Mouse (Mus musculus) mature B cell (primary cell): ENCODE measurements around the gene Tpbgl.

Experiments used
- in situ Hi-C: fragments of 300-500 bp; cut with MboI; formaldehyde crosslinking; loops from 2 replicates; pipeline ENCODE4 v1.14.3; 2019

Gene Tpbgl

DNA sequence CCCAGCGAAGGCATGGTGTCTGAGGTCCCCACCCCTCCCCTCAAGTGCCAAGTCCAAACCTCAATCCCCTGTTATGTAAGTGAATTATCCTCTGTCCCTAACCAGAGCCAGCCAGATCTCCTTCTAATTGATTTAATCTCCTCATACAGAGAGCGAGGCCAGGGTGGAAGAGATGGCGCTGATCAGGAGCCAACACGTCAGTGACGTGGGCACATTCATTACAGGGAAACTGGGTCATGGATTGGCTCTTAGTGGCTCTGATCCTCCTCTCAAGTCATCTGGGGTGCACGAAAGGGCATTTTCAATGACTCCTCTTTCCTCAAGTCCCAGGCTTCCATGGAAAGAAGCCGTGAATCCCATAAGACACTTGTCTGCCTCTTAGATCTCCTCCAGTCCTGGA lies 17.8 kb upstream of the Tpbgl start:
- in situ Hi-C loops = no loop called here

DNA sequence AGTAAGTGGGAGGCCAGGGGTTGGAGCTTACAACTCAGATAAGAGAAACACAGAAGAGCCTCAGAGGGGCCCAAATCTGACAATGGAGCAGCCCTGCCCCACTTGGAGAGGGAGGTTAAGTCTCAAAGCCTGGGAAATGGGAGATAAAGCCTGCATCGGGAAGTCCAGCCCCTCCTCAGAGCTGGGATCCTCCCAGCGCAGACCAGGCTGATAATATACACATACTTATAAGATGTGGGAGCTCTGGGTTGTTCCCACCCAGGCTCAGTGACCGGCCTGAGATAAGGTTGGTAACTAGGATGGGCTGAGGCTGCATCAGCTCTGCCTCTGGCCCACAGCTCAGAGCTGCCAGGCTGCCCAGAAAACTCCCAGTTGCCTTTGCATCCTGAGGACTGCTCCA lies 15.2 kb upstream of the Tpbgl start:
- in situ Hi-C loops = no loop called here

DNA sequence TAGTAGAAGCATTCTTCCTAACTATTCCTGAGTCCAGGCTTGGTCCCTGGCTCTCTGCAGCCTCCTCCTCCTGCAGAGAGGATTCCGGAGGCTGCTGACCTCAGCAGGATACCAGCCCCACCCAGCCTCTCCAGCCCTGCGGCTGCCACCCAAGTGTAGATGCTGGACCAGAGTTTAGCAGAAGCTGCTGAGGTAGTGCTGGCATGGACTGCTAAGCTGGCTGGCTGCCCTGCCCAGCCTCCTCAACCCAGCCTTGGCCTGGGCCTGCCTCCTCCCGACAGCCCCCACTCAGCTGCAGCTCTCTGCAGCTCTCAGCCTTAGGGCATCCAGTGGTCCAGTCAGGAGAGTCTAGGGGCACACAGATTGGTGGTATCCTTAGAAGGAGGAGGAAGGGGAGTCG lies 14.3 kb upstream of the Tpbgl start:
- in situ Hi-C loops = no loop called here

DNA sequence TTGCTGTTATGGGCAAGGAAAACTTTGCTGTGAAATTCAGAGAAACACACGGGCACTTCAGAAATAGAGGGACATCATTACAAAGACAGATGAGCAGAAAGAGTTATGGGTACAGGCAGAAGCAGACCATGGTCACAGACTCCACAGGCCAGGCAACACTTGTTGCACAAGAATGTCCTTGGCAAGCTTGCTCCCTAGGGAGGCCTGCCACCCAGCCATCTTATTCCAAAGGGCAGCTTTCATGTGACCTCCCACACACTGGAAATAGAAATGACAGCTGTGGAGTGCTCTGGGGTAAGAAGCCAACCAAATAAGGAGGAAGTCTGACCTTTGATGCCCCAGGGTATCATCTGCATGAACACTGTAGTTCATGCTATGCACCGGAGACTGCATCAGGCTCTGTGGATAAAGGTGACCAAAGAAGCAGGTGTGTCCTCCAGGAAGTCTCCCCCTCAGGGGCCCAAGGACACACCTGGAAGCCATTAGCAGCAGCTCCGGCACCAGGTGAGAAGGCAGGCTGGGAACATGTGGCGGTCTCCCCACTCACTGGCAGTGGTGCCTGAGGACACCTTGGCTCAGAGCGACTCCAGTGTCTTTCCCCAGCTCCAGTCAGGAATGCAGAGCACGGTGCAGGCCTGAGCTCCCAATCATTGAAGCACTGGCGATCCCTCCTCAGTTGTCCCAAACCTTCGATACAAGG lies 7.2 kb upstream of the Tpbgl start:
- in situ Hi-C loops = no loop called here

DNA sequence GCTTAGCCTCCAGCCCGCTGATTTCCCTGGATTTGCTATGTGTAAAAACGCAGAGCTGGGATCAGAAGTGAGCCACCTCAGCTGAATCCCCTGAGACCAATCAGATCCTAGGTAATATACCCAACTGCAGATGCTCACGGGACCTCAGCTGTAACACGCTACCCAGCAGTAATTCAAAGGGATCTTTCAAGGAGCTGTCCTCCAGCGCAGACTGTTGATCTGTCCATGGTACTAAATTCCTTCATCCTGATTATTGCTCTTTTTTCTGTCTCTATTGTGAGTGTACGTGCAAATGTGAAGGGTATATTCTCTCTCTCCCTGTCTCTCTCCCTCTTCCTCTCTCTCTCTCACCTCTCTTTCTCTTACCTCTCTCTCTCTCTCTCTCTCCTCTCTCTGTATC lies 5.4 kb upstream of the Tpbgl start:
- in situ Hi-C loops = no loop called here

DNA sequence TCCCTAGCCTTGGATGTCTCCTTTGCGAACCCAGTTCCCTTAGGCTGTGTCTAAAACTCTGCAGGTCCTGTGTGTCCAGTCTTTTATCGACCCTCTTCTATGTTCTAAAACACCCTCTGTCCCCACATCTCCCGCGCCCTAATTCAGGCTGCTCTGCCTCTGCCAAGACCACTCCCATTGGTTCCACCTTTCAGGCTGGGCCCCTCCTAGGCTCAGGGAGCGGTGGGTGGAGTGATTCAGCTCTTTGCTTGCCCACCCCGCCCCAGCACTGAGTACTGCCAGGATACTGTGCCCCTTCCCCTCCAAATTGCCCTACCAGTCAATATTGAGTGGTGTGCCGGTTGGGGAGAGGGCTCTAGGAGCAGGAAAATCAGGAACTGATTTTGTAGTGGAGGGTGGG lies 463 bp upstream of the Tpbgl start:
- in situ Hi-C loops = no loop called here

DNA sequence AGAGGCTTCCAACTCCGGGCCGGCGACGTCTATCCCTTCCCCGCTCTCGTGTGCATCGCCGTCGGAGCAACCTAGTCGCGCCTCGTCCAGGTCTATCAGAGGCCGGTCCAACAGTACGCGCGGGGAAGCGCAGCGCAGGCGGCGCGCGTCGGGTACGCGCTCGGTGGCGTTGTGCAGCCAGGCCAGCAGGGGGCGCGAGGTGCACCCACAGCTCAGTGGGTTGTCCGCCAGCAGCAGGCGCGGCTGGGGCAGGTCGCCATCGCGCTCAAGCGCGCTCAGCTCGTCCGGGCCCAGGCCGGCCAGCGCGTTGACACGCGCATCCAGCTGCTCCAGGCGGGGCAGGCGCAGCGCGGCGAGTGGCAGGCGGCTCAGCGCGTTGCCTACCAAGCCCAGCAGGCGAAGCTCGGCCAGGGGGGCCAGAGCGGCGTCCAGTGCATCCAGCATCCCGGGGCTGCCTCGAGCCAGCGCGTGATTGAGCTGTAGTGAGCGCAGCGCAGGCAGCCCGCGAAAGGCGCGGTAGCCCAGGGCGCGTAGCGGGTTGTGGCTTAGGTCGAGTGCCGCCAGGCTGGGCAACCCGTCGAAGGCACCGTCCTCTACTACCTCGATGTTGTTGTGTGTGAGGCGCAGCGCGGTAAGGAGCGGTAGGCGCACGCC lies 1.1 kb downstream of the Tpbgl start:
- in situ Hi-C loops = no loop called here

DNA sequence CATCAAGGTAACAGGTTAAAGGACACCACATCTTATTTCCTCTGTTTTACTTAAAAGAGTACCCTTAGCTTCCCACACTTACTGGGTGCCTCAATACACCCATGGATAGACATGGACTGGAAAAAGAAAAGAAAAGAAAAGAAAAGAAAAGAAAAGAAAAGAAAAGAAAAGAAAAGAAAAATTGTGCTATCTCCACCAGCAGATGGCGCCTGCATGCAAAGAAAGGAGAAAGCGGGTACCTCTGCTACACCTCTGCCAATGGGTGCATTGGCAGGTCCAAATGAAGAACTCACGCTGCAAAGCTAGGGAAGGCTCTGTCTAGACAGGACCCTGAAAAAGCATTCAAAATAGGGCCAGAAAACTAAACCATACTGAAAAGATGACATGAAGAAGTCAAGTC lies 8.0 kb downstream of the Tpbgl start:
- in situ Hi-C loops = no loop called here

DNA sequence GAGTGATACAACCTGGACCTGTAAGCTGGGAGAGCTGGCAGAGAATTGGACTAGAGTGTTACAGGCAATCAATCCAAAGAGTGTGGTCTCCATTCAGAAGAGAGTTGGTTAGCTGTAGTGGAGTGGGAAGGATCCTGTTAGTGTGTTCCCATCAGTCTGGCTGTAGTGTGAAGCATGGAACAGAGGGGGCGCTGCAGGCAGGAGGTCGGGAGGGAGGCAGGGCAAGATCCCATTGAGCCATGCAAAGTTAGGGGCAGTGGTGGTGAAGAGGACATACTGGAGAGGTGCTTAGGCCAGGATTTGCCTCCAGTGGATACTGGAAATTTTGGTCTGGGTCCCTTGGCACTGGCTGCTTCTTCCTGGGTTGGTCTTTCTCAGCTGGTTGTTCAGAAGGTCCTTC lies 8.6 kb downstream of the Tpbgl start:
- in situ Hi-C loops = no loop called here

DNA sequence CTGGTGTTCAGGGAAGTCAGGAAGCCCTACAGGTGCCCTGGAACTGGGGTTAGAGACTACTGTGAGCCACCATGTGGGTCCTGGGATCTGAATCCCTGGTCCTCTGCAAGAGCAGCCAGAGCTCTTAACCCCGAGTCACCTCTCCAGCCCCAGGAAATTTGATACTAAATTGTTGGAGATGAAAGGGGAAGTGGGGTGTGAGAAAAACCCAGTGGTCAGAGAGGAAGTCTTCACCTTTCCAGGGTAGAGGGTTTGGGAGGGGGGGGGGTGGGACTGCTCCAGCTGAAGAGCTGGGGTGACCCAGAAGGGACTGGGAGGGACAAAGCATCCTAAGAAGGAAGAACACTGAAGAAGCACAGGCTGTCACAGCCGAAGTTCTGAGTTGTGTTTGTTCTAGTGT lies 19.3 kb downstream of the Tpbgl start:
- in situ Hi-C loops = no loop called here

DNA sequence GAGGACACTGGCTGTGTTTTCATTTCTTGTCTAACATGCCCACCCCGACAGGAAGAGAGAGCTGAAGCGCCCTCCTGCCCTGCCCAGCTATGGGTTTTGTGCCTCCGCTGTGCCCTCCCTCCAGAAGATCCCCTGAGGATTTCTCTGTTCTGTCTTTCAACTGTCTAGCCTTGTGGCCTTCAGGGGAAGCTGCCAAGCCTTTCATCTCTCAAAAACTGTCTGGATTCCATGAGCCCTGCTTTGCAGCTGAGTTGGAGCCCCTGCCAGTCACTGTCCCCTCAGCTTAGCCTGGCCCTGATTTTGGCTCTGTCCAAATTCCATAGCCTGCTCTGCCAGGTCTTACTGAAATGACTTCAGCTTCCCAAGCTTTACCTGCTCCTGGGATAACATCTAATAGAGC lies 20.1 kb downstream of the Tpbgl start:
- in situ Hi-C loops = no loop called here

DNA sequence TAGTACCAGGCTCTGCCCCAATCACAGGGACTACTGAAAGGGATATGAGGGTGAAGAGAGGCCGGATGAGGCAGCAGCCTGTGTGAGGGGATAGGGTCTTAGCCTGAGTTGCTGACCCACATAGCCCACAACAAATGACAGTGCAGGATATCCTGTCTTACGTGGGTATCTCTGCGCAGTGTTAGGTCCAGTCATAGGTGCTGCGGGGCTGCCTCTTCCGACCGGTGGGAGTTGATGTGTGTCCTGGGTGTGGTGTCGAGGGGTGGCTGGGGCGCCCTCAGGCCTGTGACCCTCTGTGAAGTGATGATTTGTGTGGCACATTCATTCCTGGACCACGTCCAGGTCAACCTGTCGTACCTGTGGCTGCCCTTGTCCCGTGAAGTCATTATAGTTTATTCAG lies 20.6 kb downstream of the Tpbgl start:
- in situ Hi-C loops = no loop called here

DNA sequence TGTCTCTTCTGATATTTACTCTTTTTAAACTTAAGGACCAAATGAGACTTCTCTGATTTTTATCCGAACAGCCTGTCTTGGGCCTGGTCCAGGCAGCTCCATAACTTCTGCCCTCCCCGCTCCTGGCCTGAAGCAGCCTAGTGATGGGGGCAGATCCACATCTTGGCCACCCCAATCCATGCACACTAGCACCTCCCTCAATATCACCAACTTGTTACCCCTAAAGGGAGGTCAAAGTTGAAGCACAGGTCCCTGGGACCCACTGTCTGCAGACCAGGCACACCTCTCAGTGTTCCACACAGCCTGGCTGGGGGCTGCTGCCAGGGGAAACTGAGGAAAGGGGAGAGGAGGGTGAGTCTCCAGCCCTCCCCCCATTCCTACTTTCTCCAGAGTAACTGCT lies 21.8 kb downstream of the Tpbgl start:
- in situ Hi-C loops = no loop called here

DNA sequence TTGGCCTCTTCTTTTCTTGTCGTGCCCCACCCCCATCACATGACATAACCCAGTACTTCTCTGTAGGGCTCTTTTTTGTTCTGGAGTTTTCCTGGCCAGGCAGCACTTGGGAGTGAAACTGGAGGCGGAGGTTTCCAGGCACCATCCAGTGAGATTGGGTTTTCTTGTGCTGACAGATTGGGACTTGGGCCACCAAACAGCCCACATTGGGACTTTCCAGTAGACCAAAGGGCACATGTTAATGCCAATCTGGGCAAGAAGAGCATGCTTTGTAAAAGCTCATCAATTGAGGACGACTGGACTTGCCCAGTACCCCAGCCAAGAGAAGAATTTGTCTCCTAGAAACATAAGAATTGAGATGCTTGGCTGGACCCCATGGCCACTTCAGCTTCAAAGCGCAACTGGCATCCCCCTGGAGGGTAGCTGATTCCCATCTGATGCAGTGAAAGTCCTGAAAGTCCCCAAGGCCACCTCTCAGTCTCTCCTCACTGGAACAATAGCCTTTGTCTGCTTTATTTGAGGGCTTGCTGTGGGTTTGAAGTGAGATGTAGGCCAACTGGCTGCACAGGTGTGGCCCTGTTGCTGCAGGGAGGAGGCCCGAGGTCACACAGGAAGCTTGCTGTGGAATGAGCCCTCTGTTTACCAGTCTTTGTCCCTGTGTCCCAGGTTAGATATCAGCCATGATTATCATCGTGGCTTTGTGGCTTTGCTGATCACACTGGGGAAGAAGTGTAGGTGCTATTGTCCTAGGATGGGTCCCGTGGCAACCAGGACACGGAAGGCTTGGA lies 22.8 kb downstream of the Tpbgl start:
- in situ Hi-C loops = no loop called here

DNA sequence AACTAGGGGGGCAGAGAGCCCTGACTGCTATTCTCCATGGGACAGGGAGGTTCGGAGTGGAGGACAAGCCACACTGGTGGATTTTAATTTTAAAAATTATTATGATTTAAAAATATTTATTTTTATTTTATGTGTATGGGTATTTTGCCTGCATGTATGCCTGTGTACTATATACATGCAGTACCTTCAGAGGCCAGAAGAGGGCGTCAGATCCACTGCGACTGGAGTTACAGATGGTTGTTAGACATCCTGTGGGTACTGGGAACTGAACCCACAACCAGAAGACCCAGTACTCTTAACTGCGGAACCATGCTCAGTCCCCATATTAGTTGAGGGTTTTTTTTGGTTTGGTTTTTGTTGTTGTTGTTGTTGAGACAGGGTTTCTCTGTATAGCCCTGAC lies 28.2 kb downstream of the Tpbgl start:
- in situ Hi-C loops = loop anchor here (10.0 kb wide), 1 partner anchor 104 kb away; no protein-coding TSS in a partner anchor

DNA sequence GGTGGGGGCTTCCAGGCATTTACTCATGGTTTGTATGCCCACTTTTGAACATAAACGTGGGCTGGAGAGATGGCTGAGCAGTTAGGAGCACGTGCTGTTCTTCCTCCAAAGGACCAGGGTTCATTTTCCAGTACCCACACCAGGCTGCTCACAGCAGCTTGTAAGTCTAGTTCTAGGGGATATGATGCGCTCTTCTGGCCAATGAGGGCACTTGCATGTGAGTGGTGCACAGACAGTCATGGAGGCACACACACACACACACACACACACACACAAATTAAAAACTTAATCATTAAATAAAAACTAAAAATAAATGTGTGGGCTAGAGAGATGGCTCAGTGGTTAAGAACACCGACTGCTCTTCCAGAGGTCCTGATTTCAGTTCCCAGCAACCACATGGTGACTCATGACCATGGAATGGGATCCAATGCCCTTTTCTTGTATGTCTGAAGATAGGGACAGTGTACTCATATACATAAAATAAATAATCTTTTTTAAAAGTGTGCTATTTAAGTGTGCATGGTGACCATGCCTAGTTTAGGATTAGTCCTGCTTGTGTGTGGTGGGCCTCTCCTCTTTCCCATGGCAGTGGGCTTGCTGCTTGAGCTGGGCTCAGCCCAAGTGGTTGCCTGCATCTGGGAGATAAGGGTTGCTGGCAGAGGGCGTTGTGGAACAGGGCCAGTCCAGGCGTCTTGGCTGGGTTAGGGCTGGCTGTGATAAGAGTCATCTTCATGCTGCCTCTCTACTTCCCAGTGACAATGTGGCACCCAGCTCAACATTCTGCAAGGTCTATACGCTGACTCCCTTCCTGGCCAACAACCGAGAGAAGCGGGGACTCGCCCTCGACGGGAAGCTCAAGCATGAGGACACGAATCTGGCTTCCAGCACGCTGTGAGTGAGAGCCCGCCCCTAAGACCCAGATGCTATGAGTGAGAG lies 32.8 kb downstream of the Tpbgl start:
- in situ Hi-C loops = loop anchor here (10.0 kb wide), 1 partner anchor 99 kb away; no protein-coding TSS in a partner anchor

DNA sequence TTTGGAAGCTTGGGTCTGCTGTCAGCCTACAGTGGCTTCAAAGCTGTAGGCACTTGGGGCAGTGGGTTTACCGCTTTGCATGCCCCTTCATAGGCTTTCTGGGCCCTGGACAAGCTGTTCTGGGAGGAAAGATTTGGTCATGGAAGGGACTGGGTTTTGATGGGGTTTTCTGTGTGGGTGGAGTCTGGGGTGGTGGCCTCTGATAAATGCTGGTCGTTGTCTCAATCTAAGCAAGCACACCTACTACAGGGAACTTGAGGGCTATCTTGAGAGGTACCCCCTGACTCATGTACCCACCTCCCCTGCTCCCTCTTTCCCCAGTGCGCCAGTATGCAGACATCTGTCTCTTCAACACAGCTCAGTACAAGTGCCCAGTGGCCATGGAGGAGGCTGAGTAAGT lies 34.2 kb downstream of the Tpbgl start:
- in situ Hi-C loops = loop anchor here (10.0 kb wide), 1 partner anchor 98 kb away; no protein-coding TSS in a partner anchor

DNA sequence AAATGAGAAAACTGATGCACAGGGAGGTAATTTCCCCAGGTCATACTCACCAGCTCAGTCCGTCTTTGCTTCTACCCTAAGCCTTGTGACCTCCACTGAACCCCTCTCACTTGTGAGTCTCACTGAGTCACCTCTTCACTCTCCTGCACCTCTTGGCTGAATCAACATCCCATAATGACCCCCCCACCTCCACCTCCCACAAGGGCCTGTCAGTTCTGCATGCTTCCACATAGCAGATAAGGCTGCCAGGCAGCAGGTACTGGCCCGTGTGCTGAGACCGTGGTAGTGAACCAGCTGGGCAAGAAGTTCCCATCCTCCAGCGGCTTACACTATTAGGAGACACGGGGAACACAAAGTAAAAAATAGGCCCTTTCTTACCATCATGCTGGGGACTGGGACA lies 36.3 kb downstream of the Tpbgl start:
- in situ Hi-C loops = loop anchor here (10.0 kb wide), 1 partner anchor 96 kb away; no protein-coding TSS in a partner anchor

DNA sequence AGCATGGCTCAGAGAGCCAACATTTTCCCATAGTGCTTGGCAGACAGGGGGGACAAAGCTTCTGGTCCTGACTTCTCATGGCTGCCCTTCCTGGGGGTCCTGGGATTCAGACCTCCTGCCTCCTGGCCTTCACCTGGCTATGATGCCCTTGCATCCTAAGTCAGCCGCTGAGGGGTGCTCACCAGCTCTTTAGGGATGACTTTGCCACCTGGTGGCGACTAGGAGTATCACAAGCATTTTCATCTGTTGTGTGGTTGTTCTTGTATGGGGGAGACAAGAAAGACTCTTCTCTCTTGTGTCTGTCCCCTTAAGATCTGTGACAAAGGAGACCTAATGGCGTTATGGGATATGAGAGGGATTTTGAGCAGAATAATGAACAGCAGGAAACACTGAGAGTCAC lies 36.8 kb downstream of the Tpbgl start:
- in situ Hi-C loops = loop anchor here (10.0 kb wide), 1 partner anchor 95 kb away; no protein-coding TSS in a partner anchor

DNA sequence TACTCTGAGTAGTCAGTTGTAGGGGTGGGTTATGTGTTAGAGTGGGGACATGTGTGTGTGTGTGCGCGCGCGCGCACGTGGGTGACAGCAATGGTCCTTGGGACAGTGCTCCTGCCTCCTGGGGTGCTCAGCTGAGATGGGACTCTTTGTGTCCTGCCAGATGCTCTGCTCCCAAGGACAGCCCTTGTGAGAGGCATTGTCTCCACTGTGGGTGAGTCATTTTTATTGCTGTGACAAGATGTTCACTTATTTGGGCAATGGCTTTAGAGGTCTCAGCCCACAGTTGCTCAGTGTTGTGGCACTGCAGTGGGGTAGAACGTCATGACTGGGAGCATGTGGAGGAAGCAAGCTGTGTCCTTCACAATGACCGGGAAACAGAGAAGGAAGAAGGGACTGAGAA lies 40.9 kb downstream of the Tpbgl start:
- in situ Hi-C loops = no loop called here

DNA sequence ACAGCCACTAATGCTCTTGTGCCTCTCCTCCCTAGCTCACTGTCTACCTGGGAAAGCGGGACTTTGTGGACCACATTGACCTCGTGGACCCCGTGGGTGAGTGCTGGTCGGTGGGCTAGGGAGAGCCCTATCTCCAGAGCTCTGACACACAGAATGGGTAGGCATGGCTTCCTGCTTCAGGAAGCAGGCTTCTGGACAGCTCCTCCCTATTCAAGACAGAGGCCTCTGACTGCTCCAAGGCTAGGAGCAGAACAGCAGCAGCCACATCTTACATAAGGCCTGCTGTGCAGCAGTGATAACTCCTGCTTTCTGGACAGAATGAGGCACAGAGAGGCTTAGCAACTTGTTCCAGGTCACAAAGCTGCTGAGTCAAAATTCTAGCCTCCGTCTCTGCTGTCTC lies 43.3 kb downstream of the Tpbgl start:
- in situ Hi-C loops = no loop called here

DNA sequence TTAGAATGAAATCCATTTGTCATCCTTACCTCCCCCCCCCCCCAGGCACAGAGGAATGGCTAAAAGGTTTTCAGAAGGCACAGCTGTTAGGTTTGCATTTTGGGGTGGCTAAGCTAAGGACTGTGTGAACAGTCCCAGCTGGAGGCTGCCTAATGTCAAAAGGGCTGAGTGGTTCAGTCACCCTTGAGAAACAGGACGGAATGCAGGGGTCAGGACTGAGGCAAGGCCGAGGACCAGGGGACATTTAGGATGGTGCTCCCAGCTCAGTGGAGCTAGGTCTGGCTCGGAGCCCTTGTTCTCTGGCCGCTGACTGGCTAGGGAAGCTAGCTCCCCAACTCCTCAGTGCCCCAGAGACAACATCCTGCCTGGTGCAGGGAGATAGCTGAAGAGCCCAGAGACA lies 44.0 kb downstream of the Tpbgl start:
- in situ Hi-C loops = no loop called here
